Mouse (Mus musculus): Measurements from ENCODE around the gene 9530003J23Rik. TPM values are rescaled to one million over a fixed set of nuclear protein-coding genes. Genes with fewer than 3 reads are reported as not detected.
"Not testable (repeated sequence)": the region's sequence is repeated elsewhere in the genome, so short reads cannot be mapped to it uniquely, and the experiment has no call there.

The 9530003J23Rik gene
- total RNA-seq, 2 experiments from 2014 or later, result not detected

DNA sequence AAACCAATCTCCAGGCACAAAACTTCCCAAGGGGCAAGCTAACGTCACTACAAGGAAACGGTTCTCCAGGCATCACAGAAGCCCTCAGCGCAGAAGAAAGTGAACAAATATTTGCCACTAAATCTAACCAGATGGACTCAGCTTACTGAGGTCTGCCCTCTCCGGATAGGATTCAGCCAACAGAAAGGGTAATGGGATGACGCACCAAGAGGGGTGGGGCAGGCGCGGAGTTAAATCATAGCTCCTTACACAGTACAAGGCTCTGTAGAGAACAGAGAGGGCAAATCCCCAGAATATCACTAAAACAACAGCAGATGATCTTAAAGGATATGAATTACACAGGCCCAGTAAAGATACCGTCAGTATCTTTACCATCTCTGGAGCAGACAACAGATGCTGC lies 20.2 kb downstream of the 9530003J23Rik start:
- no peak overlapping the region for H3K27ac ChIP-seq
- no peak overlapping the region for H3K4me3 ChIP-seq
- TF ChIP-seq CTCF (IDR thresholded peaks at IDR 0.05), result no peak
- intact Hi-C loops (cut with DNase I), result no loop called here
- no peak for DNase-seq (ENCODE audit: extremely low spot score in 1 of 2, low spot score in 2 of 2)

- TF ChIP-seq CTCF (IDR thresholded peaks at IDR 0.05), result no peak
- intact Hi-C loops (cut with DNase I), result no loop called here
- Histone ChIP-seq H3K4me3 (no peak overlapping the region), H3K27ac (no peak overlapping the region)
- no peak for DNase-seq (ENCODE audit: extremely low spot score in 1 of 2, low spot score in 2 of 2)
Observed at GRCm38 (mm10) chr10:117217246-117217840, 21.2 kb downstream of the 9530003J23Rik start.

DNA sequence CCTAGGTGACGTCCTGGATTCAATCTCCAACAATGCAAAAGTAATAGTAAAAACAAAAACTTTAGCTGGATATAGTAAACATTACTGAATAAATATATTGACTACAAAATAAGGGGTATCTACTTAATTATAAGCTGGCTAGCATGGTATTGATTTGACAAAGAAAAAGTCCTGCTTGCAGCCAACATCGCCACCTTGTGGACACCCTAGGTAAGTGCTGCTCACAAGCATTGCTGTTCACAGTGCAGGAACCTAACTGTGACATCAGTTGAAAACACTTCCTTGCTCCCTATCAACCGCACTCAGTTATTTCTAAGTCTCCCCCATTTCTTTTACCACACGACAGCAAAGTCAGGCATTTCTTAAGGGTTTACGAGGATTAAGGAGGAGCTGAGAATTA lies 21.7 kb downstream of the 9530003J23Rik start:
- intact Hi-C loops (cut with DNase I), result no loop called here
- Histone ChIP-seq H3K4me3 (no peak overlapping the region), H3K27ac (no peak overlapping the region)
- peak in 1 of 2 experiments; percentile 32 for DNase-seq (ENCODE audit: extremely low spot score in 1 of 2, low spot score in 2 of 2)
- TF ChIP-seq CTCF (IDR thresholded peaks at IDR 0.05), result peak; percentile 88

DNA sequence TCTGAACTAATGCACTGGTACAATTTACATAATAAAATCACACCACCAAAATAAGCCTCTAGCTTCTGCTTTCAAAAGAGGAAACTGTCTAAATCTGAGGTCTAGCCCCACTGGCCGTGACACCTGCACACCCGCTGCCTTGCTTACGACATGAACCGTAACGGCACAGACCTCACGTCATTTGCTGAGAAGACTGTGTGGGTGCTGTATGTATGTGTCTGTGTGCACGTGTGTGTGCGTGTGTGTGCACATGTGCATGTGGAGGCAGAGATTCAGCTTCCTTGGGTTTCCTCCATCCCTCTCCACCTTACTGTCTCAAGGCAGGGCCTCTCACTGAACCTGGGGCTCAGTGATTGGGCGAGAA lies 22.4 kb downstream of the 9530003J23Rik start:
- H3K4me3 ChIP-seq, result no peak overlapping the region
- no peak overlapping the region for H3K27ac ChIP-seq
- TF ChIP-seq CTCF (IDR thresholded peaks at IDR 0.05), result no peak
- intact Hi-C loops (cut with DNase I), result no loop called here
- DNase-seq (ENCODE audit: extremely low spot score in 1 of 2, low spot score in 2 of 2), result no peak

DNA sequence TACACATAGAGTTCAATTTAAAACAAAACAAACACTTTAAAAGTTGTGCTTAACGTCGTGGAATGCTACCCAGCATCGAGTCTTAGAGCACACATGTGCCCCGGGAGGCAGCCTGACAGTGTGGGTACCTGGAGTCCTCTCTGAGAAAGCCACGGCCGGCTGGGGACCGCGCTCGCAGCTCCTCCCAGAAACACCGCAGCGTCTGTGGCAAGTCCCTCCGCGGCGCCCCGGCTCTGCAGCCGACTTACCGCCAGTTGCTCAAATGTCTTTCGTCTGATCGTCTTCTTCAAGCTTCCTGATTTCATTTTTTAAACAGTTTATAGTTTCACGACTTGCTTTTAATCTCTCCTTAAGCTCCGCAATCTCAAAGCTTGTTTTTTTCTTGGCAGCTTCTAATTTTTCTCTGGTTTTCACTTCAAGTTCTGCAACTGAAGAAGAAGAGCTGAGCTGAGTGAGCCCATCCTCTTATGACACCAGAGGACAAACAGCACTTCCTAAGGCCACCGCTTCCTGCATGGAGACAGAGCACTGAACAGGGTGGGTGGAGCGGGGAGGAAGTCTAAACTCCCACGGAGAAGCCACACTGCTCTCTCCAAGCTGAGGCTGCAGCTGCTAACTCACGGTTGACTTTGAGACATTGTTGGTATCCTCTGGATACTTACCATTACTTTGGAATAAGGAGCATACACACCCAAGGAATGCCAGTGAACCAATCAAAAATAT lies 22.9 kb downstream of the 9530003J23Rik start:
- intact Hi-C loops (cut with DNase I), result no loop called here
- TF ChIP-seq CTCF (IDR thresholded peaks at IDR 0.05), result no peak

DNA sequence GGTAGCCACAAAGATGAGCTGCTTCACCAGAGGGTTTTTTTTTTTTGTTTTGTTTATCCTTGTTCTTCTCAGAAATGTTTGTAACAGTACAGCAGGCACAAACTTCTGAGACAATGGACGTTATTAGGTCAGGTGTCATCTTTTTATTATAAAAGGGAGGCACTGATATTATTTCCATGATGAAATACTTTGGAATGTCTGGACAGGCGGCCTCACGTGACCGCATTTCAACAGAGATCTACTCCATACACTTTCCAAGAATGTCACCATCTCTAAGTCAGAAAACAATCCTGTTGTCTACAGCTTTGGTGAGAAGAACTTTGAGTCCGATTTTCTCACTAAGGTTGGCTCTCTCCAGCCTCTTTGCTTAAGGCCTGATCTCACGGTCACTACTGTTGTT lies 27.5 kb downstream of the 9530003J23Rik start:
- no peak overlapping the region for H3K4me3 ChIP-seq
- intact Hi-C loops (cut with DNase I), result no loop called here
- TF ChIP-seq CTCF (IDR thresholded peaks at IDR 0.05), result no peak
- no peak for DNase-seq (ENCODE audit: extremely low spot score in 1 of 2, low spot score in 2 of 2)
- no peak overlapping the region for H3K27ac ChIP-seq

More for the DNA sequence above, 22.9 kb downstream of the 9530003J23Rik start:
- H3K4me3 ChIP-seq, result no peak overlapping the region
- DNase-seq (ENCODE audit: extremely low spot score in 1 of 2, low spot score in 2 of 2), result no peak
- no peak overlapping the region for H3K27ac ChIP-seq

GRCm38 (mm10) chr10:117209469-117209938 lies 29.0 kb downstream of the 9530003J23Rik start:
- Histone ChIP-seq H3K4me3 (peak overlapping the region; percentile 27; the same call in 1 of the 2 replicates), H3K27ac (no peak overlapping the region)
- no peak for DNase-seq (ENCODE audit: extremely low spot score in 1 of 2, low spot score in 2 of 2)
- TF ChIP-seq CTCF (IDR thresholded peaks at IDR 0.05), result peak; percentile 80
- intact Hi-C loops (cut with DNase I), result loop anchor here (5.0 kb wide), 3 partner anchors 62 to 147 kb away; partner anchors contain the start of genes Cct2 and Frs2

DNA sequence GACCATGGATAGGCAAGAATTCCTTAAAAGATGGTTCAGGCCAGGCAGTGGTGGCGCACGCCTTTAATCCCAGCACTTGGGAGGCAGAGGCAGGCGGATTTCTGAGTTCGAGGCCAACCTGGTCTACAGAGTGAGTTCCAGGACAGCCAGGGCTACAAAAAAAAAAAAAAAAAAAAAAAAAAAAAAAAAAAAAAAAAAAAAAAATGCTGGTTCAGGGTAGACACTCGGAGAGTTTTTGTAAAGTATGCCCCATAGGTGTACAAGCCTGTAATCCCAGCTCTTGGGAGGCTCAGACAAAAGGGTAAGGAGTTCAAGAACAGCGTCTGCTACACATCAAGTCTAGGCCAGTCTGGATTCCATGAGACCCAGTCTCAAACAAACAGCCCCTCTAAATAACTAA lies 29.7 kb downstream of the 9530003J23Rik start:
- H3K4me3 ChIP-seq; DNase-seq (ENCODE audit: extremely low spot score in 1 of 2, low spot score in 2 of 2); H3K27ac ChIP-seq: not testable (repeated sequence)
- intact Hi-C loops (cut with DNase I), result loop anchor here (5.0 kb wide), 3 partner anchors 61 to 146 kb away; partner anchors contain the start of genes Cct2 and Frs2

DNA sequence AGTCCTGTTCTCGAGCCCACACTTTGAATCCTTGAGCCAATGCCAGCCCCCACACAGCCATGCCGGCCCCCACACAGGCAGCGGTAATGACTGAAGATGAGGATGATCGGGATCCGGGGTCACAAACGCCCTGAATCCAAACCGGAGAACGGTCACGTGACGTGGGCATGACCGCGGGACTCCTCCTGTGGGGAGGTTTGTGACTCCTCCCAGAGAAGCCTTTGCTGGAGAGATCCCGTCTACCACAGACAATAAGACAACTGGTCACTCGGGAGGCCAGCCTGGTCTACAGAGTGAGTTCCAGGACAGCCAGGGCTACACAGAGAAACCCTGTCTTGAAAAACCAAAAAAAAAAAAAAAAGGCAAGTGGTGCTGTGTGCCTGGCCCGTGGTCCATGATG lies 30.3 kb downstream of the 9530003J23Rik start:
- no peak for DNase-seq (ENCODE audit: extremely low spot score in 1 of 2, low spot score in 2 of 2)
- Histone ChIP-seq H3K27ac (no peak overlapping the region), H3K4me3 (no peak overlapping the region)
- intact Hi-C loops (cut with DNase I), result loop anchor here (5.0 kb wide), 3 partner anchors 61 to 146 kb away; partner anchors contain the start of genes Cct2 and Frs2
- no peak for TF ChIP-seq CTCF (IDR thresholded peaks at IDR 0.05)

DNA sequence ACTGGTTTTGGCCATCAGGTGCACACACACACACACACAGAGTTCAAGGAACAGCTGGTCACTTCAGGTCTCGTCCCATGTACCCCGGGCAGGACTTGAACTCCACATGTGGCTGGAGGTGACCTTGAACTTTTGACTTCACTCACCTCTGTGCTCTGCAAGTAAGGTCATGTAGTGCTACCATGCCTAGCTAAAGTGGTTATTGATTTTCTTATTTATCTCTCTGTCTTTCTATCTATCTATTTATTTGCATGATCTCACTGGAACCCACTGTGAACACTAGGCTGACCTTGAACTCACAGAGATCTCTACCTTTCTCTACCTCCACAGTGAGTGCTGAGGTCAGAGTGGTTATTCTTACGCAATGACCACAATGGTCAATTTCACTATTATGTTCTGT lies 32.4 kb downstream of the 9530003J23Rik start:
- H3K4me3 ChIP-seq, result no peak overlapping the region
- no peak for TF ChIP-seq CTCF (IDR thresholded peaks at IDR 0.05)
- intact Hi-C loops (cut with DNase I), result loop anchor here (5.0 kb wide), 3 partner anchors 59 to 144 kb away; partner anchors contain the start of genes Cct2 and Frs2

DNA sequence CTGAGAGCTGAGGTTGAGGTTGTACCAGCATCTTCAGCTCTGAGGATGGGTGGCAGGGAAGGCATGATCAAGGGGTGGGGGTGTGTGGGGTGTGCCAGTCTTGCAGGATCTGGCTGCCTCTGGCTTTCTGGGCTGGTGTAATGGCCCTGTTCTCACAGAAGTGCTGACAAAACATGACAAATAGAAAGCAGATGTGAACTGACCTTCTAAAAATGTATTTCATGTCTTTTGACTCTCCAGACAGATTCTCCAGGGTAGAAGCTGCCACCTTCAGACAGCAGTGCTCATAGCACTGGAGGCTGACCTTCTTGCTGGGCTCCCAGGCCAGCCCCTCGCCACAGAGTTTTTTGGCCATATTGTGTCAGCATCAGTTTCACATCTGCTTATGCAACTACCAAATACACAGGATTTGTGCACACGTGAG lies 34.9 kb downstream of the 9530003J23Rik start:
- DNase-seq (ENCODE audit: extremely low spot score in 1 of 2, low spot score in 2 of 2), result no peak
- intact Hi-C loops (cut with DNase I), result no loop called here
- TF ChIP-seq CTCF (IDR thresholded peaks at IDR 0.05), result no peak

More for the DNA sequence above, 32.4 kb downstream of the 9530003J23Rik start:
- DNase-seq (ENCODE audit: extremely low spot score in 1 of 2, low spot score in 2 of 2), result no peak
- H3K27ac ChIP-seq, result no peak overlapping the region

GRCm38 (mm10) chr10:117202981-117203557 lies 35.4 kb downstream of the 9530003J23Rik start:
- no peak for DNase-seq (ENCODE audit: extremely low spot score in 1 of 2, low spot score in 2 of 2)
- no peak for TF ChIP-seq CTCF (IDR thresholded peaks at IDR 0.05)
- H3K4me3 ChIP-seq, result no peak overlapping the region
- intact Hi-C loops (cut with DNase I), result no loop called here
- no peak overlapping the region for H3K27ac ChIP-seq

More for the DNA sequence above, 34.9 kb downstream of the 9530003J23Rik start:
- H3K4me3 ChIP-seq, result no peak overlapping the region
- H3K27ac ChIP-seq, result no peak overlapping the region
